Mouse (Mus musculus) gastrocnemius, postnatal 4 days (tissue): ENCODE measurements at regions not wholly inside any gene's neighbourhood (a gene's known extent, or its start where the extent isn't known, plus 50 kb on each side); places are given as distances from the start of the nearest gene placed in this dataset.

Experiments used
- DNase-seq, 2 experiments: peaks; one replicate each; pipeline ENCODE4 v3.0.0; 2021 to 2022; ENCODE audit warnings: low spot score in 2 of 2, mixed read lengths in 2 of 2

DNA sequence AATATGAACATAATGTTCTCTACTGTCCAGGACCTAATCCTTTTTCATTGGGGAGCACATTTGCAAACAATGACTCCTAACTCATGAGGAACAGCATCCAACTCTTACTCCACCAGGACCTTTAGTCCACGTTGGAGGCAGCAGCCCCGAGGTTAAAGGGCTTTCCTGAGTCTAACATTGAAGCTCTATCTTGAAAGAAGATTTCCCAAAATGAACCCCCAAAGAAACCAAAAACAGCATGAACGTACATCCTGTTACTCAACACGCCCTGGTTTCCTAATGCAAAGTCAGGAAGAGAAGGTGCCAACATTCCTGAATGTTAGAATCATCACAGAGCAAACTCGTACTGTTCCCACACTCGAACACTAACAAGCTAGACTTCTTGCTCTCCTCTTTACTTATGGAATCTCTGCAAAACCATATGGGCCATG, 685.5 kb upstream of the A1bg start:
- DNase-seq, result no peak

DNA sequence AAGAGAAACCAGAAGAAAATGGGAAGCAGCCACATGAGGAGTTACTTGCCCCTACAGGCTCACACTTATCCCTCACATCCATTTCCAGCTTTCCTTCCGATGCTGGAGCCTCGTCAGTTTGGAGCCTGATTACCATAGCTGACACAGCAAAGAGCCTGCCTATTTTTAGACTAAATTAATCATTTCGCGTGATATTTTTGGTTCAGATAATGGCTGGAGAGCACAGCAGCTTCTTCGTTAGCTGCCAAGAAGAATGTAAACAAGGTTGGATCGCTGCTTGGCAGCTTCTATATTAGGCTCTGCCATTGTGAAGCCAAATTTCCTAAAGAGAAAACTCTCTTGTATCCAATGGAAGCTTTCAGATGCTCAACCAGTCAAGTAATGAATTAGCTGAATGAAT, 676.9 kb upstream of the A1bg start:
- DNase-seq, result no peak

DNA sequence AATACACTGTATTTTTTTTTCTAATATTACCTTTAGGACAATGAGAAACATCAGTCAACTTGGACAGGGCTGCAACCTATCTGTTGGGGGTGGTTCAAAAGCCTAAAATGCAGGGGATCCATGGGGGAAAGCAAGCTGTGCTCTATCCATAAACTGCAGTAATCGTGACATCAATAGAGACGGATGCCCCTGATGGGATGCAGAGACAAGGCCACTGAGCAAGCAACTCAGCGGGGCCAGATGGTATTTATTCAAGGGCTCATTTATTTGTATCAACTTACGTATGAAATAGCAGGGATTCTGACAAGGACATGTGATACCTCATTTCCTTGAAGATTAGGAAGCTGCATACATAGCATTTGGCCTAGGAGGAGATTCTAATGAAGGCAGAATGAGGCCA, 673.5 kb upstream of the A1bg start:
- no peak for DNase-seq

DNA sequence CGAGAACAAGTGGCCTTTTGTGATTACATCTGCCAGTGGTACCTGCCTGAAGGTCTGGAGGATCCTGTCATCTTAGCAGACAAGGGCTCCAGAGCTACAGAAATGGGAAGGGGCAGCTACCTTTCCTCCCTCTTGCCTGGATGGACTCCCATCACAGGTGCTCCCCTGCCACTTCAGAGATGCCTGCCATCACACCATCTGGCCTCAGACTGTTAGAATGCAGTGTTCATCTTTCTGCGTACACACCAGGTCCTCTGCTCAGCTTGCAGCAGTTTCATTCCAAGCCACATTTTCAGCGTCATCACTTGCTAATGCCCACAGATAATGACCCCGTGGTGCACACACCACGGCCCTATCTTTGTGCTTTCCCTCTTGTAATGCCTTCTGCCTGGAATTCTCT, 666.1 kb upstream of the A1bg start:
- DNase-seq, result no peak

DNA sequence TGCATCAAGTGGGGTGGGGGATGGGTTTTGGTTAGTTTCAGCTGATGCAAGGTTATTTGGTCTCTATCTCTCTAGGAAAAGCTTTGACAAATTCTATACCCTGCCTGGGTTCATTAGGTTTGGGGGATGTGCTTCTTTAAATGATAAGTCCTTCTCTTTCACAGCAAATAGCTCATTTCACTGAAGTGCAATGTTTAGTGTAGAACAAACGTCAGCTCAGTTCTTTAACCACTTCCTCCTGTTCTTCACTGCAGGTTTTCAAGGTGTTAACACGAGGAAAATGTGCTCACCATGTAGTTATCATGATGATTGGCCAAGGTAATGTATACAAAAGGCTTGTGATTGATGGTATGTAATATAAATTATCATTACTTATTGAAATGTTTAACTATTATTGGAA, 659.5 kb upstream of the A1bg start:
- DNase-seq, result no peak

DNA sequence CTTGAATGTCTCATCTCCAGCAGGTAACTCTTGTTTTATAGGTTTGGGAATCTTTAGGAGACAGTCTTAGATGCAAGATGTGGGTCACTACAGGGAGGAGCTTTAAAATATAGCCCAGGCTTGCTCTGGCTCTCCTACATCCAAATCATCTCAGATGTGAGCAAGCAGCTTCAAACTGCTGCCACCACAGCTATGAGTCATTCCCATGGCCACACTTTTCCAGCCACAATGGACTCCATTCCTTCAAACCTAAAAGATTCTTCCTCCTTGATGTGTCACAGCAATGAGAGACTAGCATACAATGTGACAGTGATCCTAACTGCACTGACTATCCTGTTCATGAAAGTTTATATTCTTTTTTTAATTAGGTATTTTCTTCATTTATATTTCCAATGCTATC, 640.5 kb upstream of the A1bg start:
- no peak for DNase-seq

DNA sequence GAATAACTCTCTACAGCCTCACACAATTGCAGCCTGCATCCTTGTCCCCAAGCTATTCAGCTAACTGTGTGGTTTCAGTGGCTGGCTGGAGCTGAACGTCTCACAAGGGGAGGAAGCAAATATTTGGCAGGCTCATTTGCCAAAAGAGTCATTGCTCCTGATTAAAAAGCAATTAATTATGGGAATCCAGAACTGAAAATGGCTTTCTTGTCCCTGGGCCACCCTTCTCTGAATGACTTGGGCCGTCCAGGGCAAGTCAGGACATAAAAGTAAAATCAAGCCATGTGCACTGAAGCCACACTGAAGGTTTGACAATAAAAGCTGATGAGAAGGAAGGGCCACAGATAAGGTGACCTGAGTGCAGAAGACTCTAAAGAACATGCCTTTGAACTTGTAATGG, 639.4 kb upstream of the A1bg start:
- no peak for DNase-seq

DNA sequence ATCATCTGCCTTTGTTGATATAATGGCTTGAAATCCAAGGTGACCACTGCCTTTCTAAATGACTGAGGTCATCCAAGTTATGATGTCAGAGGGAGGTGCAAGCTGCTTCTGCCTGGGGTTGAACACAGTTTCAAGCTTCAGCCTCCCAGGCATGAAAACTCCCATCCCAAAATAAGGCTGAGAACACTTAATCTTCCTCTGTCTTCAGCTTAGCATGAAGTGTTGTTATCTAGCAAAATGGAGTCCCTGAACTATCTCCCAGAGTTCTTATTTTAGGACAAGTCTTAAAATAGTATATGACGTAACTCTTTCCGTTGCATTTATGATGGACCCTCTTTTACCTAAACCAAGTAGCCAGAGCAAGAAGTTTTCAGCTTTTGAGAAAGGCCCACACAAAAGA, 631.1 kb upstream of the A1bg start:
- no peak for DNase-seq

DNA sequence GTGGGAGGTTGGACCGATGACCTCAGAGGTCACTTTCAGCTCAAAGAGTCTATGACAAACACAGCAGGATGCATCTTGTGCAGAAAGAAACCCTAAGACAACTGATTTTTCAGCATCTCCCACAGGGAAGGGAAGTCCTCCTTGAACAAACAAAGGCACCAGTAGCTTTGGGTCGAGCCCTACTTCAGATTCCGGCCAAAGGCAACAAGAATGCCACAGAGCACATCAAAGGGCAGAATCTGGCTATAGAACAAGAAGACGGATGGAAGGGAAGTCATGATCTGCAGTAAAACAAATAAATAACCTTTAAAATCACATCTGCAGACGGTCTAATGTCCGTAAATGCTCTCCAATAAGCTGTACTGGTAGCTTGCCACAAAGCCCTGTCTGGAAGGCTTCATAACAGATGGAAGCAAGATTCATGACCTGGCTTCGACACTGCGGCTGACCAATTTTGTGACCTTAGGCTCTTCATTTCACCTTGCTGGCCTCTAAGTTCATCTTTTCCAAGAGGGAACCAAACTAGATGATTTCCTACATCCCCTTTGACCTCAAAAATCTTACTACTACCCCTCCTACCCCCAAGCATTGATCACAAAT, 630.4 kb upstream of the A1bg start:
- DNase-seq, result no peak

DNA sequence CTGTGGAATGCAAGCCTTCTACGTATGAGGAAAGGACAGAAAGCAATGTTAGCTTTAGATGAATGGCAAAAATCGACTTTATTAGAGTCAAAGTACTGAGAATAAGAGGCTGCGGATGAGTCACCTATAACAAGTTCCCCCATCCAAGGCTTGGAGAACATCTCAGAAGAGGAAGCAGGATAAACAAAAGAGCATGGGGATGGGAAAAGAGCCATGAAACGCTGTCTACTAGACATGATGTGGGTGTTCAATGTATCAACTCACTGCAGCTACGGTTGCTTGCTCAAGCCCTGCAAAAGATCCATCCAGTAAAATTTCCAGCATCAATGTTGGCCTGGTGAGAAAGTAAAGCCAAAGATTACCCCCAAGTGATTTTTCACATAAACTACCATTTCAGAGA, 628.4 kb upstream of the A1bg start:
- DNase-seq, result no peak

DNA sequence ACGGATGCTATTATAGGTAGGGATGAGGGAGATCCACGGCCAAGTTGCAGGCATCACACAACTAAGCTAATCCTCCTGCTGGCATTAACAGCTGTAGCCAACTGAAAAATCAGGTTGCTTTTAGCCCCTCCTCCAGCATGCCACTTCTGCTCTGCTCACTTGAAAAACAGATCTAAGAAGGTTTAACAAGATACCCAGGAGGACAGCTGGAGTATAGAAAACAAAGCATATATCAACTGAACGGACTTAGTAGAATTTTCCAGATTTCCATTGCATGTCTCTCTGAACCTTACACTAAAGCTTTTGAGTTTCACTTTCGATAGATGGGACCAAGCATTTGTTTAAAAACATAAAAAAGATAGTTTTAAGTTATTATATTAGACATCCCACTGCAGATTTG, 625.6 kb upstream of the A1bg start:
- no peak for DNase-seq

DNA sequence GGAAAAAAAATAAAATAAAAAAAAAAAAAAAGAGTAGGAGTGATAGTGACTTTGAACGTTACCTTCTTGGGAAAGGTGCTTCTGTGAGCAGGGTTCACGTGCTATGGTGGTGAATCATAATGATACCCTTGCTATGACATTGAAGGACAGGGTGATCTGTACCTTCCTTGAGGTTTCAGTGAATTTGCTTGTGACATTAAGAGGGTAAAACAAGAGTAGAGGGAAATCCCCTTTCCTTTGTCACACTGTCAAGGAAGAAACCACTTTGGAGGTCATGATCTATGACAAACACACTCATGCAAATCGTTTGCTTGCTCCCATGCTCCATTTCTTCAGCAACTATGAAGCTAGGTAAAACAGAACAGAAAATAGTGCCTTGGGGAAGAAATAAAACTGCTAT, 623.8 kb upstream of the A1bg start:
- no peak for DNase-seq

DNA sequence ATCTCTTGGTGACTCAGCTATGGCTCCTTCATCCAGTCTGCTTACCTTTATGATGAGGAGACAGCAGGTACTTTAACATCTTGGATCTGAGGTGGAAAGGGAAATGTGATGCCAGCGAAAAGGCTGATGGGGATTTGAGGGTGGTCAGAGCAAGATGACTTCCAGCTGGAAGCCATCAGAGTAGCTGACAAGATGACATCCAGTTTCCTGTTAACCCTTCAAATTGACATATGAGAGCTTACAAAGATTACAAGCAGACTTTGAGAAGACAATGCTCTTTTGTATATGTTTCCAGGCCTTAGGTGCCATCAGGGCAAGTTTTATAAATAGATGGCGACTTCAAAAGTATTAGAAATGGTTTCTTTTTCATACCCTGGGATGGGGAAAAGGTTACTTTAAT, 621.3 kb upstream of the A1bg start:
- no peak for DNase-seq

DNA sequence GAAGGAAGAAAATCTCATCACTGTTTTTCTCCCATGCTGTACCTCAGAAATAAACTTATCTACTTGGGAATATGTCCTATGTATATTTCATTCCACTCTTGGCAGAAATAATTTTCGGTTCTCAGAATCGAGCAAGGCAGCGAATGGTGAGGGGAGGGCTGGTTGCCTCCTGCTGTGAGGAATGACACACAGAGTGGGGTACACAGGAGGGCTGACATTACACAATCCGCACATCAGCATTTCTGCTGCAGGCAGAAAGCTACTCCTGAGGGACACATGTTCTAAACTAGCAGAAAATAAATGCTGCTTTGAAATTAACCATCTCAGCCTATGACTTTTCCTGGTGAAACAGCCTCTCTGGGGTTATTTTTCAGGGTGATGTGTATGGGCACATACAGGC, 618.8 kb upstream of the A1bg start:
- DNase-seq, result no peak

DNA sequence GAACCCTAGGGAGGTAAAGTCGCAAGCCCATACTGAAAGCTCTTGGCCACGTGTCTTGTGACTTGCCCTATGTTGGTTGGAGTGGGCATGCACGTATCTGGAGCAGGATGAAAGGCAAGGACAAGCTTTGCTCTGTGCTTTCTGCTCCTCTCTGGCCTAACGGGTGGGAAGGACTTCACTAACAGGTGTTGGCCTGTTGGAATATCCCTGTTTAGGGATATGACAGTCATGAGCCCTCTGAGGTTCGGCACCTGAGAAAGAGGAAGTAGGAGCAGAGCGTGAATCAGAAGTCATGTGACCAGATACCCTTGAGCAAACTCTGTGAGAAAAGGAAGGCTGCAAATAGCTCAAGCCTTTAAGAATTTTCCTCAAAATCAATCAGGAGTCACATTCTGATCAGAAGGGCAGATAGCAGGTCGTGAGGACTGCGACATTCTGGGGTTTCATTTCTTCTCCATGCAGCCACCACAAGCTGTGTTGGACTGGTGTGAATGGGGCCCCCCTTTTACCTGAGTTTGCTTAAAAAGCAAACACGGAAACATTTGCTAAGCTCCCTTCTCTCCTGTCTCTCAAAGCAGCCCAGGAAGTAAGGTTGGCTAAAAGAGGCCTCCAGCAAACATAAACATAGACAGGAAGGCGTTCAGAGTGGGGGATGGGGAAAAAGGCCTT, 618.1 kb upstream of the A1bg start:
- DNase-seq, result no peak

DNA sequence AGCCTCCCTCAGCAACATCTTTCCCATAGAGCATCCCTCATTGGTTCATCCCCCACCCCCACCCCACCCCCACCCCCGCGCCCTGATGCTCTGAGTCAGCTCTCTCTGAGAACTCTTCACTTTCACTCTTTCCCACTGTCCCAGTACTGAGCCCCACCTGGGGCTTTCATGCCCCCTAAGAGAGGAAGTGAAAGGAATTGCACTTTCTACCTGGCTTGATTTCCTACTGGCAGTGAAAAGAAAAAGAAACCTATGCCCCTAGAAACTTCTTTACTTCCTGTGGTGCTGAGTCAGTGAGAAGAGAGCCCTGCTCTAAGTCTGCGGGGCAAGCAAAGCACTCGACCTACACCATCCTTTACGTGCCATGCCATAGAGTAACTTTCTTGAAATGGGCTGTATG, 616.1 kb upstream of the A1bg start:
- DNase-seq, result no peak

DNA sequence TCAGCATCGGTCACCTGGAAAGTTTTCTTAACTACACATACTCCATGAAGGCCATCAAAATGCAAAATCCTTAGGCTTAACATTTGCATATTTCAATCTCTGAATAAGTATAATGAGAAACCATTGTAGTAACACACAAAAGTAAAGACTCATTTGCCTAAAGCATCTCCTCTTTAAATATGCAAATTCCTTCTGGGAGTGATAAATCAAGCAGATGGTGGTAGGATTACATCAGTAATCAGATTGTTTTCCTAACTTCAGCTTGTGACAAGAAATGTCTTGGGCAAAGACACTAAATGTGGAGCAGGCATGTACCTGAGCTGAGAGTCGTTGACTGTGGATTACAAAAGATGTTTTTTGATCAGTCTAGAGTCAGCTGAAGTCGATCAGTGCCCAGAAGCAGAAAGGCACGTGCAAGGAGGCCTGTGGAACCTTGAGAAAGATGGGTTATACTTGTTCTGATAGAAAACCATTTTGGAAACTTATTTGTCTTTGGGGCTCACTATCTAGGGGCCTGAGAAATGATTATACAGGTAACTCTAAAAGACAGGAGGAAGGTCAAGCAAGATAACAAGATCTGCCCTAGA, 615.5 kb upstream of the A1bg start:
- no peak for DNase-seq

DNA sequence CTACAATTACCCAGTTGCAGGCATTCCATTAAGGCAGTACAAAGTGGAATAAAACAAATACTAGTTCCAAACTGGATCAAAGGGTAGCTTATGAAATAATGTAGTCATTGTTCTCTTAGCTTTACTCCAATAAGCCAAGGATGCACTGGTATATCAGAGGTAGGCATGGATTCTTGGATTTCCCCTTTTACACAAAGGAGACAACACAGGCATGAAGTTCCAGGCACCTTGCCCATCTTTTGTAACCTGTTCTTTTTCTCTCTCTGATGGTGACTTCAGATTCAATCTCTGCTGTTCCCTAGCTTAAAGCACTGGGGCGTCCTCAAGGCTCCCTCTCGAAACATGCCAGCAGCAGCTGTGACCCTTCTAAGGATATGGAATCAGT, 613.5 kb upstream of the A1bg start:
- no peak for DNase-seq

DNA sequence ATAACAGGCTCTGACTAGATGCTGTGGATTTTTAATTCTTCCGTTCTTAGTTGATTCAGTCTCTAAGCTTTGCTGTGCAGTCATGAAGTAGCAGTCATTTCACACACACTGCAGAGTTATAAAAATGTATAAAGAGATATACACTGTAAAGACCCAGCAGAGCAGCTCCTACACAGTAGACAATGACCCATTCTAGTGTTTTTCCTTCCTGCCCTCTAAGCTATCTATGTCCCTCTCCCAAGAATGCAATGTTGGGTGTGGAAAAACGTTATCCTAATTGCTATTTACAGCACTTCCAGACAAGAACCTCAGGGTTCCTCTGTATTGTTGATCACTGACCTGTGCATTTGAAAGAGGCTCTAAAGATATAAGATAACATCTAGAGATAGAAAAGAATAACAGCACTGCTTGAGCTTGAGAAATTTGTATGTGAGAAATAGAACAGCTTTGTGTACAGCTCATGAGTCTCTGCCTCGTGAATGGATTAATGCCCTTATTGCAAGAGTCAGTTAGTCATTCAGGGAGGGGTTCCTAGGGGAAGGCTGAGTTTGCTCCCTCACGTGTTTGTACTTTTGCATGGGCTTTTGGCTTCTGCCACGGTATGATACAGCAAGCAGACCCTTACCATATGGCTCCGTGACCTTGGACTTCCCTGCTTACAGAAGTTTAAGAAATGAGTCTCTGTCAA, 613.0 kb upstream of the A1bg start:
- no peak for DNase-seq

DNA sequence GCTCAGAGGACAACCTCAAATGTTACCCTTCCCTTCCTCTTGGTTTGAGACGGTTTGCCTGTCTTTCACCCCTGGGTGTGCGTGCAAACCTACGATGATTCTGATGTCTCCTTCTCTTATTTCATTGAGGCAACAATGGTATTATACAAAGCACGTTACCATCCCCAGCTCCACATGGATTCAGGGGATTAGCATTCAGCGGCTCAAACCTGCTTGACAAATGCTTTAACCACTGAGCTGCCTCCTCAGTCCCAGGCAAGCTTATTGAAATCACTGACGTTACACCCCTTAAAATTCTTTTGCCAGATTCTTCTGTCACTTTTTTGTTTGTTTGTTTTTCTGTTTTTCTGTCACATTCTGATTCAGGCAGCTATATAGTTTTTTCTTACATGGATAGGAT, 612.4 kb upstream of the A1bg start:
- no peak for DNase-seq

DNA sequence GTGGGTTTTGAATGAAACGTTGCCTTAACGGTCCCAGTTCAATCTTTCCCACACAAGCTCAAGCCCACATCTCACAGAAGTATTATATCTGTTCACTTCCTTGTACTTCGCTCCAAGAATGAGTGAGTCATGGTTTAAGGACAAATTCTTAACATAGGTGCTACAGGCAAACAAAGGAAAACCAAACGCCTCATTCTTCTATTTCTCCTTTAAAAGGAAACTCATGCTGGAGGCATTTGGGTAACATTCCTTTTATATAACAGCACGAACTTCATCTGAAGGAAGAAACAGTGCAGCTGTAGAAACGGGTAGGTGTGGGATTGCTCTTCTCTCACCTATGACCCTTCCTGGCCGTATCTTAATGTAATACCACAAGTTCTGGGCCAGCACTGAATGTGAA, 610.0 kb upstream of the A1bg start:
- DNase-seq, result no peak

DNA sequence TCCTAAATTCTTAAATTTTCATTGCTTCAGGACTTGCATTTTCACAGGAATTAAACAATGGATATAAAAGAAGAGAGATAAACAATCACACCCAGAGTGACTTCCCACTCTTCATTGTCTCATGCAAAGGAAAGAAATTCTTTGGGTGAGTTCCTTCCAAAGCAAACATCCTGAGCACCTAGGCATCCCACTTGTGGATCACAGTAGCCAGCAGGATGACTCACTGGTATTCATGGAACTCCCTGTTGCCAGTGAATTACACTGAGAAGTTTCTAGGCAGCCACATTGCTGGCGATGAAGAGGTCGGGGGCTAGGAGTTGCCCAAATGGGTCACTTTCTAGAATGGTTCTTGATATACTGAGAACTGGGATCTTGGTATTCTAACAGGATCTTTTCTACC, 609.2 kb upstream of the A1bg start:
- DNase-seq, result no peak

DNA sequence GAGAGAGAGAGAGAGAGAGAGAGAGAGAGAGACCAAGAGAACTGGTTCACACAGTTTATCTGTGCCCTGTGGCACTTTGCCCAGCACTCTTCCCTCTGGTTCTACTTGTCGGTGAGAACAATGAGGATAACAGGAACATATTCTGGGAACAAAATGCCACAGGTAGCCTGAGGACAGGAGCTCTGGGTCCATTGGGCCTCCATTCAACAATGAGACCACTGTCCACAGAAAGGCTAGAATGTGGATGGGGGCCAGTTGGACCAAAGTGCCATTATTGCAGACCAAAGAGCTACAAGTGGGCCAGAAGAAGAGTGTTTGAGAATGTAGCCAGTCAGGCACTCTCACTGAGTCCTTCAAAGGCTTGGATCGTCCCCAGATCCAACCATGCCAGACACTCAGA, 600.2 kb upstream of the A1bg start:
- DNase-seq, result no peak
